Mouse (Mus musculus): ENCODE data around the gene Plcxd3.

- TF ChIP-seq POLR2A (IDR thresholded peaks at IDR 0.05; ENCODE audit: low read depth, low read length), result no peak
- no peak for TF ChIP-seq MAFK (IDR thresholded peaks at IDR 0.05; ENCODE audit: insufficient replicate concordance, low read length)
These were observed 24.8 kb downstream of the Plcxd3 start for GRCm38 (mm10) chr15:4400096-4400495.
